Mouse (Mus musculus) liver, adult 2 months (tissue): ENCODE data around the gene Catsperz.

Experiments
- CTCF ChIP-seq: fragments of 200-500 bp; IDR thresholded peaks from 2 replicates; pipeline ENCODE4 v1.5.1; 2011; ENCODE audit warnings: low read depth, low read length, control low read depth
- POLR2A ChIP-seq: fragments of 200-500 bp; IDR thresholded peaks from 2 replicates; pipeline ENCODE4 v1.6.1; 2011; ENCODE audit warnings: low read length, control low read depth; ENCODE audit not compliant: insufficient read depth; ENCODE audit errors: extremely low read depth

- TF ChIP-seq CTCF: no peak
- TF ChIP-seq POLR2A: peak; percentile 95
These were observed 15.5 kb downstream of the Catsperz start, which contains the start of the genes Trmt112 and Prdx5 for GRCm38 (mm10) chr19:6909507-6910289.
